Mouse (Mus musculus): Measurements from ENCODE around the gene Jph2. TPM values are rescaled to one million over a fixed set of nuclear protein-coding genes. Genes with fewer than 3 reads are reported as not detected.

Gene Jph2
- polyA plus RNA-seq, 1 experiment, result 0.13 TPM

- Histone ChIP-seq H3K36me3 (replicated peaks; ENCODE audit: low read length) (no peaks in the 10 kb centered on the region), H3K4me1 (no peaks in the 10 kb centered on the region), H3K9me3 (no peaks in the 10 kb centered on the region), H3K27me3 (replicated peaks) (peaks cover 70% of the 10 kb centered on the region), H3K4me3 (replicated peaks) (no peak overlapping the region)
- TF ChIP-seq GATA1 (IDR thresholded peaks at IDR 0.05; ENCODE audit: borderline replicate concordance, low read length) (no peak), FLI1 (IDR thresholded peaks at IDR 0.05; ENCODE audit: low read length) (no peak)
Observed at GRCm38 (mm10) chr2:163393976-163394375, 3.8 kb downstream of the Jph2 start.

- Histone ChIP-seq H3K36me3 (replicated peaks; ENCODE audit: low read length) (no peaks in the 10 kb centered on the region), H3K27me3 (replicated peaks) (peaks cover 66% of the 10 kb centered on the region), H3K4me3 (replicated peaks) (no peak overlapping the region), H3K4me1 (no peaks in the 10 kb centered on the region), H3K9me3 (no peaks in the 10 kb centered on the region)
- no peak for TF ChIP-seq GATA1 (IDR thresholded peaks at IDR 0.05; ENCODE audit: borderline replicate concordance, low read length)
- no peak for TF ChIP-seq FLI1 (IDR thresholded peaks at IDR 0.05; ENCODE audit: low read length)
Observed at GRCm38 (mm10) chr2:163393241-163393640, 4.6 kb downstream of the Jph2 start.

GRCm38 (mm10) chr2:163392436-163392835 lies 5.4 kb downstream of the Jph2 start:
- no peak for TF ChIP-seq FLI1 (IDR thresholded peaks at IDR 0.05; ENCODE audit: low read length)
- no peak for TF ChIP-seq GATA1 (IDR thresholded peaks at IDR 0.05; ENCODE audit: borderline replicate concordance, low read length)
- Histone ChIP-seq H3K27me3 (replicated peaks) (peaks cover 58% of the 10 kb centered on the region), H3K9me3 (no peaks in the 10 kb centered on the region), H3K4me3 (replicated peaks) (no peak overlapping the region), H3K36me3 (replicated peaks; ENCODE audit: low read length) (no peaks in the 10 kb centered on the region), H3K4me1 (no peaks in the 10 kb centered on the region)

GRCm38 (mm10) chr2:163386423-163387190 lies 11.2 kb downstream of the Jph2 start:
- Histone ChIP-seq H3K4me1 (no peaks in the 10 kb centered on the region; the same call in 1 of the 2 replicates), H3K36me3 (replicated peaks; ENCODE audit: low read length) (no peaks in the 10 kb centered on the region), H3K27me3 (replicated peaks) (peaks cover 57% of the 10 kb centered on the region), H3K4me3 (replicated peaks) (no peak overlapping the region), H3K9me3 (no peaks in the 10 kb centered on the region)
- TF ChIP-seq GATA1 (IDR thresholded peaks at IDR 0.05; ENCODE audit: borderline replicate concordance, low read length) (no peak), FLI1 (IDR thresholded peaks at IDR 0.05; ENCODE audit: low read length) (no peak)

GRCm38 (mm10) chr2:163385126-163385525 lies 12.7 kb downstream of the Jph2 start:
- H3K4me1 ChIP-seq, result no peaks in the 10 kb centered on the region; the same call in 1 of the 2 replicates
- TF ChIP-seq GATA1 (IDR thresholded peaks at IDR 0.05; ENCODE audit: borderline replicate concordance, low read length) (no peak), FLI1 (IDR thresholded peaks at IDR 0.05; ENCODE audit: low read length) (no peak)
- H3K4me3 ChIP-seq (replicated peaks), result no peak overlapping the region
- H3K9me3 ChIP-seq, result 0 out of 2 replicates have a peak, but pooled peaks cover 1% of the 10 kb centered on the region
- peaks cover 51% of the 10 kb centered on the region for H3K27me3 ChIP-seq (replicated peaks)
- no peaks in the 10 kb centered on the region for H3K36me3 ChIP-seq (replicated peaks; ENCODE audit: low read length)

- no peaks in the 10 kb centered on the region for H3K4me1 ChIP-seq
- H3K9me3 ChIP-seq, result 0 out of 2 replicates have a peak, but pooled peaks cover 7% of the 10 kb centered on the region
- peaks cover 67% of the 10 kb centered on the region for H3K27me3 ChIP-seq (replicated peaks)
- H3K36me3 ChIP-seq (replicated peaks; ENCODE audit: low read length), result no peaks in the 10 kb centered on the region
- H3K4me3 ChIP-seq (replicated peaks), result no peak overlapping the region
- TF ChIP-seq FLI1 (IDR thresholded peaks at IDR 0.05; ENCODE audit: low read length), result no peak
- TF ChIP-seq GATA1 (IDR thresholded peaks at IDR 0.05; ENCODE audit: borderline replicate concordance, low read length), result no peak
Observed at GRCm38 (mm10) chr2:163381246-163381645, 16.5 kb downstream of the Jph2 start.

GRCm38 (mm10) chr2:163379366-163379765 lies 18.4 kb downstream of the Jph2 start:
- Histone ChIP-seq H3K4me1 (no peaks in the 10 kb centered on the region), H3K9me3 (peaks cover 17% of the 10 kb centered on the region), H3K4me3 (replicated peaks) (no peak overlapping the region), H3K36me3 (replicated peaks; ENCODE audit: low read length) (no peaks in the 10 kb centered on the region), H3K27me3 (replicated peaks) (peaks cover 73% of the 10 kb centered on the region)
- TF ChIP-seq FLI1 (IDR thresholded peaks at IDR 0.05; ENCODE audit: low read length) (no peak), GATA1 (IDR thresholded peaks at IDR 0.05; ENCODE audit: borderline replicate concordance, low read length) (no peak)

GRCm38 (mm10) chr2:163376082-163376481 lies 21.7 kb downstream of the Jph2 start:
- Histone ChIP-seq H3K9me3 (peaks cover 17% of the 10 kb centered on the region), H3K27me3 (replicated peaks) (peaks cover 70% of the 10 kb centered on the region)

GRCm38 (mm10) chr2:163375468-163375867 lies 22.3 kb downstream of the Jph2 start:
- H3K9me3 ChIP-seq, result peaks cover 17% of the 10 kb centered on the region
- H3K27me3 ChIP-seq (replicated peaks), result peaks cover 73% of the 10 kb centered on the region
- H3K4me3 ChIP-seq (replicated peaks), result no peak overlapping the region
- no peaks in the 10 kb centered on the region for H3K36me3 ChIP-seq (replicated peaks; ENCODE audit: low read length)
- no peak for TF ChIP-seq GATA1 (IDR thresholded peaks at IDR 0.05; ENCODE audit: borderline replicate concordance, low read length)
- TF ChIP-seq FLI1 (IDR thresholded peaks at IDR 0.05; ENCODE audit: low read length), result no peak
- H3K4me1 ChIP-seq, result no peaks in the 10 kb centered on the region

More at GRCm38 (mm10) chr2:163376082-163376481, 21.7 kb downstream of the Jph2 start:
- no peak for TF ChIP-seq FLI1 (IDR thresholded peaks at IDR 0.05; ENCODE audit: low read length)
- TF ChIP-seq GATA1 (IDR thresholded peaks at IDR 0.05; ENCODE audit: borderline replicate concordance, low read length), result no peak
- Histone ChIP-seq H3K4me3 (replicated peaks) (peak overlapping the region; percentile 3), H3K4me1 (no peaks in the 10 kb centered on the region), H3K36me3 (replicated peaks; ENCODE audit: low read length) (no peaks in the 10 kb centered on the region)

- peaks cover 79% of the 10 kb centered on the region for H3K27me3 ChIP-seq (replicated peaks)
Observed at GRCm38 (mm10) chr2:163372627-163373026, 25.2 kb downstream of the Jph2 start.

More at GRCm38 (mm10) chr2:163372627-163373026, 25.2 kb downstream of the Jph2 start:
- peaks cover 13% of the 10 kb centered on the region for H3K9me3 ChIP-seq
- TF ChIP-seq FLI1 (IDR thresholded peaks at IDR 0.05; ENCODE audit: low read length) (no peak), GATA1 (IDR thresholded peaks at IDR 0.05; ENCODE audit: borderline replicate concordance, low read length) (no peak)
- H3K36me3 ChIP-seq (replicated peaks; ENCODE audit: low read length), result no peaks in the 10 kb centered on the region
- no peaks in the 10 kb centered on the region for H3K4me1 ChIP-seq
- peak overlapping the region; percentile 24 for H3K4me3 ChIP-seq (replicated peaks)

Measured in megakaryocyte, embryonic 14.5 days (primary cell).